Mouse (Mus musculus): ENCODE results near the gene Olfr96. TPM values are rescaled to one million over a fixed set of nuclear protein-coding genes. Genes with fewer than 3 reads are reported as not detected.
"Not testable (repeated sequence)": the region's sequence is repeated elsewhere in the genome, so short reads cannot be mapped to it uniquely, and the experiment has no call there.

Olfr96 gene
- polyA plus RNA-seq, 1 experiment from 2014 or later = not detected

- 76% methylated on average over 3 of the region's 3 CpGs for WGBS
- H3K9ac ChIP-seq (ENCODE audit: low read length) = no peak within 1 kb of the TSS
- no peak for ATAC-seq (ENCODE audit: low FRiP score, low TSS enrichment)
Observed at GRCm38 (mm10) chr17:37213018-37213417, 6.9 kb upstream of the Olfr96 start, which contains the start of gene Olfr95. Gene Olfr95, minus strand, starts transcription at chr17:37213118.

GRCm38 (mm10) chr17:37218486-37218885, 1.5 kb upstream of the Olfr96 start:
- Histone ChIP-seq H3K36me3 (ENCODE audit: control insufficient read depth, insufficient read depth, low read length) (no peaks in the 10 kb centered on the region), H3K9me3 (ENCODE audit: control insufficient read depth, low read length) (no peaks in the 10 kb centered on the region), H3K4me2 (replicated peaks; ENCODE audit: low read depth) (no peak overlapping the region), H3K4me3 (ENCODE audit: low read depth, low read length) (no peak overlapping the region), H3K9ac (ENCODE audit: low read length) (no peak overlapping the region), H3K27ac (replicated peaks) (no peak overlapping the region), H3K27me3 (ENCODE audit: control insufficient read depth, insufficient read depth, low read length) (no peaks in the 10 kb centered on the region), H3K4me1 (replicated peaks; ENCODE audit: control insufficient read depth, insufficient read depth) (no peaks in the 10 kb centered on the region)
- no peak for ATAC-seq (ENCODE audit: low FRiP score, low TSS enrichment)
- 61% methylated on average over 3 of the region's 3 CpGs for WGBS
- TF ChIP-seq CTCF (IDR thresholded peaks at IDR 0.05; ENCODE audit: low read depth) = no peak
- no peak for TF ChIP-seq EP300 (optimal IDR thresholded peaks at IDR 0.05)
- no peak for DNase-seq (ENCODE audit: low spot score)

More at GRCm38 (mm10) chr17:37213018-37213417, 6.9 kb upstream of the Olfr96 start, which contains the start of gene Olfr95:
- H3K36me3 ChIP-seq (ENCODE audit: control insufficient read depth, insufficient read depth, low read length) = no peaks in the 10 kb centered on the region
- H3K27ac ChIP-seq (replicated peaks) = no peak within 1 kb of the TSS
- H3K4me2 ChIP-seq (replicated peaks; ENCODE audit: low read depth) = no peak within 1 kb of the TSS
- no peak for DNase-seq (ENCODE audit: low spot score)
- no peaks in the 10 kb centered on the region for H3K9me3 ChIP-seq (ENCODE audit: control insufficient read depth, low read length)
- no peak for TF ChIP-seq EP300 (optimal IDR thresholded peaks at IDR 0.05)
- TF ChIP-seq CTCF (IDR thresholded peaks at IDR 0.05; ENCODE audit: low read depth) = no peak
- H3K4me3 ChIP-seq (ENCODE audit: low read depth, low read length) = no peak within 1 kb of the TSS
- no peaks in the 10 kb centered on the region; the same call in 1 of the 2 replicates for H3K27me3 ChIP-seq (ENCODE audit: control insufficient read depth, insufficient read depth, low read length)
- H3K4me1 ChIP-seq (replicated peaks; ENCODE audit: control insufficient read depth, insufficient read depth) = no peaks in the 10 kb centered on the region

- H3K36me3 ChIP-seq (ENCODE audit: control insufficient read depth, insufficient read depth, low read length) = no peaks in the 10 kb centered on the region
- H3K9ac ChIP-seq (ENCODE audit: low read length) = no peak overlapping the region
- H3K4me3 ChIP-seq (ENCODE audit: low read depth, low read length) = no peak overlapping the region
- ATAC-seq (ENCODE audit: low FRiP score, low TSS enrichment) = no peak
- no peaks in the 10 kb centered on the region for H3K27me3 ChIP-seq (ENCODE audit: control insufficient read depth, insufficient read depth, low read length)
- 23% methylated on average over 1 of the region's 1 CpGs for WGBS
- H3K27ac ChIP-seq (replicated peaks) = no peak overlapping the region
- no peaks in the 10 kb centered on the region for H3K9me3 ChIP-seq (ENCODE audit: control insufficient read depth, low read length)
- no peak for TF ChIP-seq EP300 (optimal IDR thresholded peaks at IDR 0.05)
- TF ChIP-seq CTCF (IDR thresholded peaks at IDR 0.05; ENCODE audit: low read depth) = peak; percentile 64
- H3K4me1 ChIP-seq (replicated peaks; ENCODE audit: control insufficient read depth, insufficient read depth) = no peaks in the 10 kb centered on the region
- no peak overlapping the region for H3K4me2 ChIP-seq (replicated peaks; ENCODE audit: low read depth)
- DNase-seq (ENCODE audit: low spot score) = no peak
Observed at GRCm38 (mm10) chr17:37221879-37222278, 1.9 kb downstream of the Olfr96 start.

GRCm38 (mm10) chr17:37237230-37237629, 17.3 kb downstream of the Olfr96 start, which contains the start of gene Olfr97:
Gene Olfr97, minus strand, starts transcription at chr17:37237330.
- H3K4me1 ChIP-seq (replicated peaks; ENCODE audit: control insufficient read depth, insufficient read depth); H3K27me3 ChIP-seq (ENCODE audit: control insufficient read depth, insufficient read depth, low read length); DNase-seq (ENCODE audit: low spot score); H3K4me3 ChIP-seq (ENCODE audit: low read depth, low read length); H3K4me2 ChIP-seq (replicated peaks; ENCODE audit: low read depth); H3K9me3 ChIP-seq (ENCODE audit: control insufficient read depth, low read length); H3K9ac ChIP-seq (ENCODE audit: low read length); ATAC-seq (ENCODE audit: low FRiP score, low TSS enrichment); H3K36me3 ChIP-seq (ENCODE audit: control insufficient read depth, insufficient read depth, low read length); H3K27ac ChIP-seq (replicated peaks): not testable (repeated sequence)
- 86% methylated on average over 2 of the region's 2 CpGs for WGBS

GRCm38 (mm10) chr17:37242198-37242597, 22.3 kb downstream of the Olfr96 start:
- Histone ChIP-seq H3K4me3 (ENCODE audit: low read depth, low read length) (no peak overlapping the region), H3K27me3 (ENCODE audit: control insufficient read depth, insufficient read depth, low read length) (no peaks in the 10 kb centered on the region), H3K36me3 (ENCODE audit: control insufficient read depth, insufficient read depth, low read length) (no peaks in the 10 kb centered on the region), H3K9me3 (ENCODE audit: control insufficient read depth, low read length) (no peaks in the 10 kb centered on the region), H3K27ac (replicated peaks) (no peak overlapping the region), H3K4me1 (replicated peaks; ENCODE audit: control insufficient read depth, insufficient read depth) (no peaks in the 10 kb centered on the region), H3K4me2 (replicated peaks; ENCODE audit: low read depth) (no peak overlapping the region), H3K9ac (ENCODE audit: low read length) (no peak overlapping the region)
- WGBS = 8% methylated on average over 3 of the region's 3 CpGs
- peak; percentile 15 for DNase-seq (ENCODE audit: low spot score)
- peak; percentile 69; the same call in 1 of the 2 replicates for ATAC-seq (ENCODE audit: low FRiP score, low TSS enrichment)
- TF ChIP-seq CTCF (IDR thresholded peaks at IDR 0.05; ENCODE audit: low read depth) (no peak), EP300 (optimal IDR thresholded peaks at IDR 0.05) (no peak)

GRCm38 (mm10) chr17:37246715-37247114, 26.8 kb downstream of the Olfr96 start:
- no peak for TF ChIP-seq EP300 (optimal IDR thresholded peaks at IDR 0.05)
- TF ChIP-seq CTCF (IDR thresholded peaks at IDR 0.05; ENCODE audit: low read depth) = peak; percentile 20; the same call in 1 of the 2 replicates
- no peaks in the 10 kb centered on the region for H3K4me1 ChIP-seq (replicated peaks; ENCODE audit: control insufficient read depth, insufficient read depth)
- no peak overlapping the region for H3K27ac ChIP-seq (replicated peaks)
- no peak overlapping the region for H3K4me2 ChIP-seq (replicated peaks; ENCODE audit: low read depth)
- H3K4me3 ChIP-seq (ENCODE audit: low read depth, low read length) = no peak overlapping the region
- WGBS = 30% methylated on average over 5 of the region's 5 CpGs
- H3K36me3 ChIP-seq (ENCODE audit: control insufficient read depth, insufficient read depth, low read length) = no peaks in the 10 kb centered on the region
- H3K27me3 ChIP-seq (ENCODE audit: control insufficient read depth, insufficient read depth, low read length) = no peaks in the 10 kb centered on the region
- H3K9me3 ChIP-seq (ENCODE audit: control insufficient read depth, low read length) = no peaks in the 10 kb centered on the region
- no peak overlapping the region for H3K9ac ChIP-seq (ENCODE audit: low read length)
- ATAC-seq (ENCODE audit: low FRiP score, low TSS enrichment) (peak; percentile 60; the same call in 1 of the 2 replicates), DNase-seq (ENCODE audit: low spot score) (peak; percentile 29)
